Mouse (Mus musculus): ENCODE data around the gene Msi1. TPM values are rescaled to one million over a fixed set of nuclear protein-coding genes. Genes with fewer than 3 reads are reported as not detected.

The Msi1 gene
- polyA plus RNA-seq, 1 experiment from 2014 or later = 60.3 TPM

GRCm38 (mm10) chr5:115498307-115499240, 69.2 kb downstream of the Msi1 start:
- WGBS = 62% methylated on average over 9 of the region's 9 CpGs
- no peak for ATAC-seq (ENCODE audit: low FRiP score, low read depth)
- Histone ChIP-seq H3K9ac (no peak overlapping the region), H3K27ac (replicated peaks) (no peak overlapping the region), H3K36me3 (no peaks in the 10 kb centered on the region), H3K27me3 (no peaks in the 10 kb centered on the region), H3K4me3 (no peak overlapping the region), H3K4me2 (no peak overlapping the region), H3K9me3 (no peaks in the 10 kb centered on the region), H3K4me1 (replicated peaks) (no peaks in the 10 kb centered on the region; the same call in 1 of the 2 replicates)

DNA sequence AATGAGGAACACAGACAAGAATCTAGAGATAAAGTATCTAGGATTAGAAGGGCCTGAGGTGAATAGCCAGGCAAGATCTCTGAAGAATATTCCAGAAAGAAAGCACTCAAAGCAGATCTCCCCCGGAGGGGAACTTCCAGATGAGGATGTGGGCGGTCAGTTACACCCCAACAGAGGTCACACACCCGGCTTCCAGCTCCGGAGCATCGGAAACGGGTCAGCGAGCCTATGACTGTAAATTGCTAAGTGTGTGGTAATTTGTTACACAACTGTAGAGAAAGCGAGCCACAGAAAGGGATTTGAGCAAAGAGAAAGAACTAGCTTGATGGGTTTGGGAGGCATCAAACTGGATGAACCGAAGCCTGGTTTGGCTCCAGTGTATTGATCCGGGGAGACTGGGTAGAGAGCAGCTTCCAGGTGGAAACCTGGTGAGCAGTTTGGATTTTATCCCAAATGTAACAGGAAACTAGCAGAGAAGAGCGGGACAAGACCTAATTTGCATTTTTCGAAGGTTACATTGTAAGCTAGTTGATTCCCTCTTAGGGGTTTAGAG, 71.1 kb downstream of the Msi1 start:
- Histone ChIP-seq H3K4me1 (replicated peaks) (no peaks in the 10 kb centered on the region), H3K9me3 (no peaks in the 10 kb centered on the region), H3K36me3 (no peaks in the 10 kb centered on the region), H3K4me2 (no peak overlapping the region), H3K9ac (no peak overlapping the region), H3K27me3 (no peaks in the 10 kb centered on the region), H3K4me3 (no peak overlapping the region), H3K27ac (replicated peaks) (no peak overlapping the region)
- WGBS = 86% methylated on average over 12 of the region's 12 CpGs
- no peak for ATAC-seq (ENCODE audit: low FRiP score, low read depth)

- no peak for ATAC-seq (ENCODE audit: low FRiP score, low read depth)
- H3K4me3 ChIP-seq = no peak overlapping the region
- H3K27ac ChIP-seq (replicated peaks) = no peak overlapping the region
- H3K36me3 ChIP-seq = no peaks in the 10 kb centered on the region
- H3K4me1 ChIP-seq (replicated peaks) = peaks cover 11% of the 10 kb centered on the region
- H3K4me2 ChIP-seq = no peak overlapping the region
- H3K9me3 ChIP-seq = no peaks in the 10 kb centered on the region
- WGBS = 67% methylated on average over 12 of the region's 12 CpGs
- H3K27me3 ChIP-seq = no peaks in the 10 kb centered on the region
- H3K9ac ChIP-seq = no peak overlapping the region
These were observed 73.6 kb downstream of the Msi1 start for GRCm38 (mm10) chr5:115503035-115503434.

Other genes with a start within 250 kb of the Msi1 start
- gene Cabp1, start 235.2 kb upstream of the Msi1 start, polyA plus RNA-seq (2015; fragmentation: Nextera tagmentation; extraction: Ambion mirVana) = 11.2 and 14.2 TPM in 2 replicates
- gene Pop5, start 193.8 kb upstream of the Msi1 start, polyA plus RNA-seq (2015; fragmentation: Nextera tagmentation; extraction: Ambion mirVana) = 102 TPM in 2 replicates
- 187 and 218 TPM in 2 replicates for gene Rnf10, start 156.7 kb upstream of the Msi1 start, polyA plus RNA-seq (2015; fragmentation: Nextera tagmentation; extraction: Ambion mirVana)
- gene Coq5, start 149.9 kb upstream of the Msi1 start, polyA plus RNA-seq (2015; fragmentation: Nextera tagmentation; extraction: Ambion mirVana) = 57.3 and 59.3 TPM in 2 replicates
- gene Dynll1, start 128.6 kb upstream of the Msi1 start, polyA plus RNA-seq (2015; fragmentation: Nextera tagmentation; extraction: Ambion mirVana) = 1,255 and 1,318 TPM in 2 replicates
- gene Srsf9, start 102.4 kb upstream of the Msi1 start, polyA plus RNA-seq (2015; fragmentation: Nextera tagmentation; extraction: Ambion mirVana) = 142 and 146 TPM in 2 replicates
- 32.3 and 45.2 TPM in 2 replicates for gene Gatc, start 88.4 kb upstream of the Msi1 start, polyA plus RNA-seq (2015; fragmentation: Nextera tagmentation; extraction: Ambion mirVana)
- gene Triap1, start 88.4 kb upstream of the Msi1 start, polyA plus RNA-seq (2015; fragmentation: Nextera tagmentation; extraction: Ambion mirVana) = 51.0 and 53.7 TPM in 2 replicates
- gene Cox6a1, start 80.6 kb upstream of the Msi1 start, polyA plus RNA-seq (2015; fragmentation: Nextera tagmentation; extraction: Ambion mirVana) = 1,223 and 1,255 TPM in 2 replicates
- gene Pla2g1b, start 36.7 kb downstream of the Msi1 start, polyA plus RNA-seq (2015; fragmentation: Nextera tagmentation; extraction: Ambion mirVana) = 0.54 TPM in 1 of 2 replicates, not detected in the other
- 27.3 and 32.2 TPM in 2 replicates for gene Sirt4, start 55.1 kb downstream of the Msi1 start, polyA plus RNA-seq (2015; fragmentation: Nextera tagmentation; extraction: Ambion mirVana)
- gene Pxn, start 77.1 kb downstream of the Msi1 start, polyA plus RNA-seq (2015; fragmentation: Nextera tagmentation; extraction: Ambion mirVana) = 22.0 and 24.3 TPM in 2 replicates
- gene Rplp0, start 129.9 kb downstream of the Msi1 start, polyA plus RNA-seq (2015; fragmentation: Nextera tagmentation; extraction: Ambion mirVana) = 801 and 847 TPM in 2 replicates
- 40.6 and 44.4 TPM in 2 replicates for gene Gcn1l1, start 135.7 kb downstream of the Msi1 start, polyA plus RNA-seq (2015; fragmentation: Nextera tagmentation; extraction: Ambion mirVana)
- gene Rab35, start 202.3 kb downstream of the Msi1 start, polyA plus RNA-seq (2015; fragmentation: Nextera tagmentation; extraction: Ambion mirVana) = 19.1 and 20.1 TPM in 2 replicates